Mouse (Mus musculus): ENCODE data around the gene Zfp653.
"Not testable (repeated sequence)": the region's sequence is repeated elsewhere in the genome, so short reads cannot be mapped to it uniquely, and the experiment has no call there.

Zfp653 gene

DNA sequence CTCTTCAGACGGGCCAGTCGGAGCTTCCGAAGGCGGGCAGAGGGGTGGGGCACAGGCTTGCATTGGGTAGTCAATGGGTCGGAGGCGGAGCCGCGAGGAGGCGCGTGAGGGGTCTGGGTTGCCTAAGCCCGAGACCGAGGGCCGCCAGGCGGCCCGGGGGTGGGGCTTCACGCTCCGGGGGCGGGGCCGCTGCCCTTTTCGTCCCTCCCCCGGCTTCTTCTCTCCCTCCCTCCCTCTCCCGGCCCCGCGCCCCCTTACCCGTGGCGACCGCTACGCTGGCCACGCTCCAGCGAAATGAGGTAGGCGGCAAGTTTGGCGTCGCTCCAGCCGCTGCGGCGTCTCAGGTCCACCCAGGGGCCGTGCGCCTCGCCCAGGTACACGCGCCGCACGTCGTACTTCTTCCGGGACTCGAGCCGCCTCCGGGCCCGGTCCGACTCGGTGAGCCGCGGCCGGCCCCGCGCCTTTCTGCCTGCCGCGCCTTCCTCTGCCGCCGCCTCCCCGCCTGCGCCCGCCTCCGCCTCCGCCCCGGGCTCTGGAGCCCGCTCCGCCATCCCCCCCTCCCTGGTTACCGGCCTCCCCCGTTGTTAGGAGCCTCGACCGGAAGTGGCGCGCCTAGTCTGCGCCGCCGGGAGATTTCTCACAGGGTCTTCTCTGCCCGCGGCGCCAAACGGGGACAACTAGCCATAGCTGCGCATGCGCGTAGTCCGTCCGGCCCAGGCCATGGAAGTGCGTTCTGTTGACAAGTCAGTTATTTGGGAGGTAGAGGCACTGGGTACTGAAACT is at the start of gene Zfp653, which contains the start of gene Gm49318:
TSS of gene Zfp653 (minus strand) at position 586 of the 783 bp plus-strand sequence.
TSS of gene Gm49318 (minus strand) at position 469 of the 783 bp plus-strand sequence.
- peak; percentile 99 for DNase-seq

GRCm38 (mm10) chr9:22119543-22119942 is 48.4 kb upstream of the Zfp653 start:
- DNase-seq = no peak

DNA sequence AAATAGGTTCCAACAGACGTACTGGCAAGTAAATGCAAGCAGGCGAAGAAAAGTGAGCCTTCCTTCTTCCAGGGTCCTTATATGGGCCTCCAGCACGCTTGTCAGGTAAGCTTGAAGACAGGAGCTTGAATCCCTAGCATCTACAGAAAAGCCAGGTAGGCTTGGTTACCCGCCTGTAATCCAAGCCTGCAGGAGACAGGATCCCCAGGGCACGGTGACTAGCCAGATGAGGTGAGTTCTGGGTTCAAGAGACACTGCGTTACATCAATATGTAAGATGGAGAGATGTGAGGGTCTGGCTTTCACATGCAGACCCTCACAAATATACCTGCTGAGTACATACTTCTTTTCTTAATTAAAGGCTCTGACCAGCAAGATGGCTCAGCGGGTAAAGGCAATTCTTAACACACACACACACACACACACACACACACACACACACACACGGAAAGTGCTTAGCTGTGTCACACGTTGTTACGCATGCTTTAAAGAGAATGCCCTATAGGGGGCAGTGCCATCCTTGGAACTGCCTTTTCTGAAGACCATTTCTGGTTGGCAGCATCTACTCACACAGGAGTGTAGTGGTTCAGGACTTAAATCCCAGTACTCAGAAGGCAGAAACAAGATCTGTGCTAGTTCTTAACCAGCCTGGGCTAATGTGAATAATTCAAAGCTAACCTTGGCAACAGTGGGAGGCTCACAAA is 46.7 kb upstream of the Zfp653 start:
- peak; percentile 55 for DNase-seq

DNA sequence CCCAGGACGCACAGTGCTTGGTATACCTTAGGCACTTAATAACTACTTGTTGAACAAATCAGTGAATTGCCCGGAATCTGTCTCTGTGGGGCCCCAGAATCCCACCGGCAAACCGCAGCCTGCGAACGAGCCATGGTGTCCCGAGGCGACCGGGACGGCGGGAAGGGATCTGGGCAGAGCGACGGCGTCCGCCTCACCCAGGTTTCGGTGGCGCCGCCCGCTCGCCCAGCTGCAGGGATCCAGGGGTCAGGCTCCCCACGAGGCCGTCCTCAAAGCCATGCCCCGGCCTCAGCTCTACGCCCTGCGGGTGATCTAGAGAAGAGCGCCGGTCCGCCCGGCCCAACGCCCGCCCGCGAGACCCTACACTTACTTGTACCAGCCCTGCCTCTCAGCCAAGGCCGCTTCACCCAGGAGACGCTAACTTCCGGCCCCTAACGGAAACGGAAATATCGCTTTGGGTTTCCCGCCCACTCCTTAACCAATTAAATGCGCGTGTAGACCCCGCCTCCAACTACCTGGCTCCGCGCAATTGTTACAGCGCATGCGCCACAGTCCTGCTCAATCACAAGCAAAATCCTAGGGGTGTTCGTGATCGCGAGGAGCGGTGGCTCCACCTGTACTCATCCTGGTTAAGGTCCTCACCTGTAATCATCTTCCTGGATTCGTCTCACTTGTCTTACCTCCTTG is 45.7 kb upstream of the Zfp653 start, which contains the start of gene Elof1:
TSS of gene Elof1 (minus strand) at position 433 of the 687 bp plus-strand sequence.
- peak; percentile 91 for DNase-seq

DNA sequence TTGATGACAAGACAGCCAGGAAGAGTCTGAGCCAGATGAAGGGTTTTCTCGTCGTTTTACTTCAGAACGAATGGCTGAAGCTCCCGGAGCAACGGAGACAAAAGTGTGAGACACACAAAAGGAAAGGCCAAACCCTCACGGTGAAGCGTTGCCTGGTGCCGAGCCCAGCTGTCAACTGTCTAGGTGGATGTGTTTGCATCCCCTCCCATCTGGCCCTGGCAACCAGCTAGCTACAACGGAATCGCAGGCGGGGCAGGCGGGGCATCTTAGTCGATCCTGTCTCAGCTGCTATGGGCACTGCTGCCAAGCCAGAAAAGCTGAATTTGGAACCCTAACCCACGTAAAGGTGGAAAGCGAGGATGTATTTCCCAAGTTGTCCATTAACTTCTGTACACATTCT is 44.9 kb upstream of the Zfp653 start:
- no peak for DNase-seq

GRCm38 (mm10) chr9:22115635-22116034 is 44.5 kb upstream of the Zfp653 start:
- no peak for DNase-seq

GRCm38 (mm10) chr9:22108194-22108593 is 37.0 kb upstream of the Zfp653 start:
- DNase-seq = no peak

DNA sequence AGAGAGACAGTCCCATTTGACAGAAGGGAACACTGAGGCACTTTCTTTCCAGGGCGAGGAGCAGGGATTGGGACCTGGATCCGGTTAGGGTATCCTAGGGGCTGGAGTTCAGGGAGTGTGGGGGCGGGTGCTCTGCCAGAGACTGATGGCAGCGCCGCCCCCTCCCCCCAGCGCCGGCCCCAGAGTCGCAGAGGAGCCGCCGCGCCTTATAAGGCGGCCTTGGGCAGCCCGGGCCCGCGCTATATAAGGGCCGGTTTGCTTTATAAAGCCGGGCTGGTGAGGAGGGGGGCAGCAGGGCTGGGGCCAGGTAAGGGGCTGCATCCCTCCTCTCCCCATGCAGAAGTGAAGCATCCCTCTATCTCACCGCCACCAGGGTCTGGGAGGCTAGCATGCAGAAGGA is 28.7 kb upstream of the Zfp653 start:
- no peak for DNase-seq

- no peak for DNase-seq
These were observed 28.0 kb upstream of the Zfp653 start, which contains the start of gene Cnn1 for GRCm38 (mm10) chr9:22098993-22099696. TSS of gene Cnn1 (plus strand) at chr9:22099216.

GRCm38 (mm10) chr9:22095854-22096307 is 24.7 kb upstream of the Zfp653 start:
- peak; percentile 79 for DNase-seq

- DNase-seq = no peak
These were observed 21.6 kb upstream of the Zfp653 start for GRCm38 (mm10) chr9:22092746-22093145.

- DNase-seq = no peak
These were observed 18.8 kb upstream of the Zfp653 start for GRCm38 (mm10) chr9:22089986-22090385.

DNA sequence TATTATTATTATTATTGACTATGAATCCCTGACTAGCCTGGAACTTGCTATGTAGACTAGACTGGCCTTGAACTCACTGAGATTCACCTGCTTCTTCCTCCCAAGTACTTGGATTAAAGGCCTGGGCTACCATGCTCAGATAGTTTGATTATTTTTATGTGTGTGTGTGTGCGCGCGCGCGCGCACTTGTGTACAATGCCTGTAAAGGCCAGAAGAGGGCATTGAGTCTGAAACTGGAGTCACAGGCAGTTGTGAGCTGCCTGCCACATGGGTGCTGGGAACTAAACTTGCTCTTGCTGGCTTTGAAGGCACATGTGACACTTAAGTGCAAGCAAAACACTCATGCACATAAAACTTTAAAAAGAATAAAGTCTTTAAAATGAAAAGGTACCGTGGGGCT is 18.1 kb upstream of the Zfp653 start:
- no peak for DNase-seq

DNA sequence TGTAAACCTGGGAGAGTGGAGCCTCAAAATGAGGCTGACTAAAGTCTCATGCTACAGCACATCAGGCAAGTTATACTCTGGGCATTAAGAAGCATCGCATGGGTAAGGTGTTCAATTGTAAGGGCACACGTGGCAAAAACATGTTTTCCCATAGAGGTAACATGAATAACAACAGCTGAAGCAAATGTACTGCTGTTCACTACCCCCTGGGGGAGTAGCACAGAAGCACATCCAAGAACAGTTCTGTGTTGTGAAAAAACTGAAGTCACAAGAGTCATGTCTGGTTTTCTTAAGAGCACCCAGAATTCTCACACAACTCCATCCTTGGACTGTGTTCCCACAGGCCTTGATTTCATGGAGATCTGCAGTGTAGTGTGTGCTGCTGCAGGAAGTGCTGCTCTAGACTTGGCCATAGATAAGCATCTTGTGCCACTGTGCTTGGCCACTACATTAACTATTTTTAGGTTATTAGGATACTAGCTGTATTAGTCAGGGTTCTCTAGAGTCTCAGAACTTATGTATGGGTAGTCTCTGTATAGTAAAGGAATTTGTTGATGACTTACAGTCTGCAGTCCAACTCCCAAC is 15.9 kb upstream of the Zfp653 start:
- no peak for DNase-seq

- no peak for DNase-seq
These were observed 14.8 kb upstream of the Zfp653 start for GRCm38 (mm10) chr9:22086012-22086411.

DNA sequence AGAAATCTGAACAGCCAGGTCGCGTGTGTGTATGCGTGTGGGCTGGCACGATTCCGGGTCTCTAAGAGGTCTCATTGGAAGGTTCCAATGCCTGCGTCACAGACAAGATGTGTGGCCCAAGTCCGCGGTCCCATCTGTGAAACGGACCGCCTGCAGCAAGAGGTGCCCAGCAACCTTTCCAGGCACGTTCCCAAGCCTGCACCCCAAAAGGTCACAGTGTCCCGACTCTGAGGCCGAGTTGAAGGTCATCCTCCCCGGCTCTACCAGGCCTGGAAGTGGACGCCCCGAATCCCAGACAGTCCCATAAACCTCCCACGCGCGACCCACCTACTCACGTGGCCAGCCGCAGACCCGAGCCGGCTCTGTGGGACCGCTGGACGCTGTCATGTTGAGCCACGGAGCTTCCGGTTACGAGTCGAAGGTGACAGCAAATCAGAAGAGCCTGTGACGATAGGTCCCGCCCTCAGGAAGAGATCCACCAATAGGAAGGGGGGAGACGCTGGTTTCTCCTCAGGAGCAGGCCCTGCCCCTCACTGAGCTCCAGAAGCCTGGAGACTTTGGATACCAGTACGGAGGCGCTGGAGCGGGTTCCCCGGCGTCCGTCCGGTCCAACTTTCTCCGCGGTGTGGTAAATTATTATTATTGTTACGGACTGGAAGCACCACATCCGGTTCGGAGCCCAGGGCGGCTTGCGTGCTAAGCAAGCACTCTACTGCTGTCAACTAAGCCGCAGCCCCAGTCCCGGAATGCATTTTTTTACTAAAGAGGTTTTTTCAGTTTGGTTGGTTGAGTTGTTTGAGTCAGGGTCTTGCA is 14.1 kb upstream of the Zfp653 start, which contains the start of gene Ecsit:
TSS of gene Ecsit (minus strand) at position 417 of the 813 bp plus-strand sequence.
- DNase-seq = peak; percentile 89

DNA sequence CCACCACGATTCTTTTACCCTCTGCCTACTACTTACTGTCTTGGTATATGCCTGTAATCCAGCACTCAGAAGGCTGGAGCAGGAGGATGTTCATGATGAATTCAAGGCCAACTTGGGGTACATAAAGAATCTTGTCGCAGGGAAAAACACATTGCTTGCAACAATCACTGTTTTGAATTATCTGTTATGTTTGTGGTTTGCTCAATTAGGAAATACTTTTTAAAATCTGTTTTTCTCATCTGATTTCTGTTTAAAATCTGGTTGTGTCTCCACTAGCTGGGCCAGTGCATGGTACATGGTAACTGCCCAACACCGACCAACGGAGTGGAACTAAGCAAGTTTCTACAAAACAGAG is 13.5 kb upstream of the Zfp653 start:
- DNase-seq = no peak

DNA sequence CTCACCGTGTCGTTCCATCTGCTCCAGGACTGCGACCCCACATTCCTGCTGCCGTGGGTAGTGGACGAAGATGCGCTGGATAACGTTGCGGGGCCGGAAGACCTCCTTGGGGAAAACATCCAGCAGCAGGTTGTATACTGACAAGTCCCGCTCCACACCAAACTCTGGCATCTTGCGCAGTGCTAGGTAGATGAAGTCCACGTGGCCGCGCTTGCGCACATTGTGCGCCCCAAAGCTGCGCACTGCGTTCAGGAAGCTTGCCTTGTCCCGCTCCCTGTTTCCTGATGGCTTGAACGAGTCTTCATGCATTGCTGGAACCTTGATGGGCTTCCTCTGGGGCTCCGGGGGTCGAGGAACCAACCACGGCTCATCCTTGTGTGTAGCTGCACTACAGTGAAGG is 5.0 kb upstream of the Zfp653 start:
- no peak for DNase-seq

DNA sequence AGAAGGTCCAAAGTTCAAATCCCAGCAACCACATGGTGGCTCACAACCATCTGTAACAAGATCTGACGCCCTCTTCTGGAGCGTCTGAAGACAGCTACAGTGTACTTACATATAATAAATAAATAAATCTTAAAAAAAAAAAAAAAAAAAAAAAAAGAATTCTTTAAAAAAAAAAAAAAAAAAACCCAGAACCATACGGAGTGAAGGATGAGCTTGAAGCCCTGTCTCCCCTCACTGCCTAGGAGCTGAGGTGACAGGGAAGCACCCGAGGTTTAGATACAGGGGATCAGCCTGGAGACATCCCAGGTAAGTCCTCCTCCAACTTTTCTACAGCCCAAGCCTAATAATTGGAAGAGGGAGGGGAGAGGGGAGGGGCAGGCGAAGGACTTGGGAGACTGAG is 4.6 kb upstream of the Zfp653 start:
- not testable (repeated sequence) for DNase-seq

DNA sequence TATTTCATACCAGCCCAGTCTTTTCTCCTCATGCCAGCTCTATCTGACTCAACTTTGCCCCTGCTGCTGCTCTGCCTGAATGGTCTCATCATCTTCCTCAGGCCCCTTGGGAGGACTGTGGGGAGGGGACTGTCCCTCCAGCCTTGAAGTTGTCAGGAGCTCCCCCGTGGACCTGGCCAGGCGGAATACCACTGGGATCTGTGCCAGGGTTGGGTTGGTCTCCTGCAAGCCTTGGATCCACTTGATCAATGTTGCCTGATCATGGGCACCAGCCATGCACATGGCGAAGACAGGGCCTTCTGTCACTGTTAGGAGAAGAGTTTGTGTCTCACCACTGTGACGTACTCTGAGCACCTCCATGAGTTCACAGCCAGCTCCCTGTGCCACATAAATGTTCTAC is 1.1 kb upstream of the Zfp653 start:
- no peak for DNase-seq

GRCm38 (mm10) chr9:22069881-22070553 is 1.2 kb downstream of the Zfp653 start:
- DNase-seq = no peak
